Mouse (Mus musculus) hindbrain, embryonic 15.5 days (tissue): ENCODE results near the gene Abhd16b. TPM values are rescaled to one million over a fixed set of nuclear protein-coding genes. Genes with fewer than 3 reads are reported as not detected.

Source experiments
- polyA plus RNA-seq: library from polyadenylated mRNA; unstranded; fragments of >200 nt; fragmentation: Nextera tagmentation; extraction: Ambion mirVana; gene quantifications from 2 replicates; pipeline ENCODE4 v1.2.1, GENCODE M21; 2015

The Abhd16b gene
- polyA plus RNA-seq, 1 experiment from 2014 or later = 0.17 TPM

Other genes with a start within 250 kb of the Abhd16b start
- gene Gmeb2, start 205.2 kb upstream of the Abhd16b start, polyA plus RNA-seq = 14.9 and 15.1 TPM in 2 replicates
- 1,559 and 1,575 TPM in 2 replicates for gene Stmn3, start 178.7 kb upstream of the Abhd16b start, polyA plus RNA-seq
- 40.6 and 44.4 TPM in 2 replicates for gene Rtel1, start 173.5 kb upstream of the Abhd16b start, polyA plus RNA-seq
- 77.0 and 84.9 TPM in 2 replicates for gene Zgpat, start 128.3 kb upstream of the Abhd16b start, polyA plus RNA-seq
- 81.2 and 82.7 TPM in 2 replicates for gene Arfrp1, start 127.8 kb upstream of the Abhd16b start, polyA plus RNA-seq
- gene Lime1, start 113.1 kb upstream of the Abhd16b start, polyA plus RNA-seq = 51.6 and 56.5 TPM in 2 replicates
- 21.4 and 21.6 TPM in 2 replicates for gene Zbtb46, start 33.8 kb upstream of the Abhd16b start, polyA plus RNA-seq
- gene Tpd52l2, start 3.9 kb downstream of the Abhd16b start, polyA plus RNA-seq = 117 and 118 TPM in 2 replicates
- gene Dnajc5, start 27.3 kb downstream of the Abhd16b start, polyA plus RNA-seq = 258 and 267 TPM in 2 replicates
- gene Uckl1, start 91.7 kb downstream of the Abhd16b start, polyA plus RNA-seq = 61.2 and 62.0 TPM in 2 replicates
- 59.3 and 60.3 TPM in 2 replicates for gene Prpf6, start 98.7 kb downstream of the Abhd16b start, polyA plus RNA-seq
- 82.9 and 94.0 TPM in 2 replicates for gene Zfp512b, start 99.6 kb downstream of the Abhd16b start, polyA plus RNA-seq
- gene Samd10, start 106.0 kb downstream of the Abhd16b start, polyA plus RNA-seq = 186 and 200 TPM in 2 replicates
- not detected in 2 replicates for gene Gm29797, start 163.8 kb downstream of the Abhd16b start, polyA plus RNA-seq
- gene Sox18, start 178.4 kb downstream of the Abhd16b start, polyA plus RNA-seq = 17.4 and 20.0 TPM in 2 replicates
- 38.5 and 46.8 TPM in 2 replicates for gene Tcea2, start 187.1 kb downstream of the Abhd16b start, polyA plus RNA-seq
- gene Rgs19, start 200.8 kb downstream of the Abhd16b start, polyA plus RNA-seq = 56.8 and 64.9 TPM in 2 replicates
- not detected in 2 replicates for gene Lkaaear1, start 205.2 kb downstream of the Abhd16b start, polyA plus RNA-seq
- gene Oprl1, start 221.8 kb downstream of the Abhd16b start, polyA plus RNA-seq = 83.9 and 86.4 TPM in 2 replicates